Mouse (Mus musculus): ENCODE results near the gene Bloc1s3. TPM values are rescaled to one million over a fixed set of nuclear protein-coding genes. Genes with fewer than 3 reads are reported as not detected.
A peak's percentile ranks its signal among the peaks of the same experiment; 100 is the strongest.

The Bloc1s3 gene
- total and polyA plus RNA-seq, 2 experiments from 2014 or later = 5.1 to 17.3 TPM

- no peaks in the 10 kb centered on the region for H3K9me3 ChIP-seq (ENCODE audit: low read length)
- peaks cover 14% of the 10 kb centered on the region; the same call in 1 of the 2 replicates for H3K27me3 ChIP-seq (ENCODE audit: insufficient read depth, low read length)
- TF ChIP-seq CTCF (IDR thresholded peaks at IDR 0.05; ENCODE audit: low read depth) = no peak
- H3K4me1 ChIP-seq (ENCODE audit: insufficient read depth) = no peaks in the 10 kb centered on the region
- H3K4me2 ChIP-seq (ENCODE audit: low read depth) = no peak overlapping the region
- H3K36me3 ChIP-seq (ENCODE audit: insufficient read depth) = no peaks in the 10 kb centered on the region
- ATAC-seq (no peak), DNase-seq (no peak)
- WGBS = 25% methylated on average over 14 of the region's 14 CpGs
- no peak overlapping the region for H3K4me3 ChIP-seq (ENCODE audit: low read depth, low read length)
- no peak overlapping the region for H3K9ac ChIP-seq
- no peak overlapping the region for H3K27ac ChIP-seq (ENCODE audit: low read depth, low read length)
These were observed 30.4 kb downstream of the Bloc1s3 start for GRCm38 (mm10) chr7:19477624-19478384.

DNA sequence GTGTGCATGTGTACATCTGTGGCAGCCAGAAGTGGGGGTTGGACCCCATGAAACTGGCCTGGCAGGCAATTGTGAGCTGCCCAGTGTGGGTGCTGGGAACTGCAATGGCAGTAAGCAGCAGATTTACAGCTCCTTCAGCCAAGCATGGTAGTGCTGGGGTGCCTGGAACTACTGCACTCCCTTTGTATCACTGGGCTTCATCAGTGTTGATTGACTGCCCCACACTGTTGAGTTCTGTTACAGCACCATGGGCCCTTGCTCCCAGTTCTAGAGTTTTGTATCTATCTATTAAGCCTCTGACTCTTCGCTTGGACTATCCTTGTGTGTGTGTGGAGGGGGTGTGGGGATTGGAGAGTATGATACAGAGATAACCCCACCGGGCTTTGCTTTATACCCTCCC, 31.1 kb downstream of the Bloc1s3 start:
- no peak for ATAC-seq

GRCm38 (mm10) chr7:19473875-19474443, 34.2 kb downstream of the Bloc1s3 start:
- Histone ChIP-seq H3K9me3 (ENCODE audit: low read length) (no peaks in the 10 kb centered on the region), H3K9ac (peak overlapping the region; percentile 69), H3K27ac (ENCODE audit: low read depth, low read length) (peak overlapping the region; percentile 80), H3K4me2 (ENCODE audit: low read depth) (peak overlapping the region; percentile 79), H3K4me3 (ENCODE audit: low read depth, low read length) (peak overlapping the region; percentile 55), H3K36me3 (ENCODE audit: insufficient read depth) (no peaks in the 10 kb centered on the region), H3K27me3 (ENCODE audit: insufficient read depth, low read length) (peaks cover 45% of the 10 kb centered on the region), H3K4me1 (ENCODE audit: insufficient read depth) (no peaks in the 10 kb centered on the region)
- peak; percentile 93 for DNase-seq
- ATAC-seq = peak; percentile 90
- no peak for TF ChIP-seq CTCF (IDR thresholded peaks at IDR 0.05; ENCODE audit: low read depth)
- WGBS = 0% methylated on average over 40 of the region's 89 CpGs

More for the DNA sequence above, 31.1 kb downstream of the Bloc1s3 start:
- Histone ChIP-seq H3K36me3 (ENCODE audit: insufficient read depth) (no peaks in the 10 kb centered on the region), H3K27me3 (ENCODE audit: insufficient read depth, low read length) (peaks cover 21% of the 10 kb centered on the region), H3K4me3 (ENCODE audit: low read depth, low read length) (no peak overlapping the region), H3K9me3 (ENCODE audit: low read length) (no peaks in the 10 kb centered on the region), H3K4me2 (ENCODE audit: low read depth) (no peak overlapping the region), H3K9ac (no peak overlapping the region), H3K27ac (ENCODE audit: low read depth, low read length) (no peak overlapping the region), H3K4me1 (ENCODE audit: insufficient read depth) (no peaks in the 10 kb centered on the region)
- no peak for TF ChIP-seq CTCF (IDR thresholded peaks at IDR 0.05; ENCODE audit: low read depth)
- 81% methylated on average over 2 of the region's 2 CpGs for WGBS
- DNase-seq = no peak

- H3K36me3 ChIP-seq (ENCODE audit: insufficient read depth) = no peaks in the 10 kb centered on the region
- no peaks in the 10 kb centered on the region for H3K9me3 ChIP-seq (ENCODE audit: low read length)
- no peak for DNase-seq
- no peak overlapping the region for H3K27ac ChIP-seq (ENCODE audit: low read depth, low read length)
- WGBS = 40% methylated on average over 4 of the region's 4 CpGs
- H3K27me3 ChIP-seq (ENCODE audit: insufficient read depth, low read length) = peaks cover 44% of the 10 kb centered on the region
- ATAC-seq = no peak
- no peak overlapping the region for H3K9ac ChIP-seq
- no peak overlapping the region for H3K4me3 ChIP-seq (ENCODE audit: low read depth, low read length)
- H3K4me2 ChIP-seq (ENCODE audit: low read depth) = no peak overlapping the region
- H3K4me1 ChIP-seq (ENCODE audit: insufficient read depth) = no peaks in the 10 kb centered on the region
- no peak for TF ChIP-seq CTCF (IDR thresholded peaks at IDR 0.05; ENCODE audit: low read depth)
These were observed 35.8 kb downstream of the Bloc1s3 start for GRCm38 (mm10) chr7:19472403-19472802.

GRCm38 (mm10) chr7:19470308-19470707, 37.9 kb downstream of the Bloc1s3 start:
- WGBS = 8% methylated on average over 14 of the region's 14 CpGs
- ATAC-seq (no peak), DNase-seq (no peak)
- no peak overlapping the region for H3K9ac ChIP-seq
- peaks cover 41% of the 10 kb centered on the region for H3K27me3 ChIP-seq (ENCODE audit: insufficient read depth, low read length)
- H3K36me3 ChIP-seq (ENCODE audit: insufficient read depth) = no peaks in the 10 kb centered on the region
- H3K4me2 ChIP-seq (ENCODE audit: low read depth) = no peak overlapping the region
- no peaks in the 10 kb centered on the region for H3K9me3 ChIP-seq (ENCODE audit: low read length)
- H3K4me1 ChIP-seq (ENCODE audit: insufficient read depth) = no peaks in the 10 kb centered on the region
- no peak for TF ChIP-seq CTCF (IDR thresholded peaks at IDR 0.05; ENCODE audit: low read depth)
- no peak overlapping the region for H3K27ac ChIP-seq (ENCODE audit: low read depth, low read length)
- H3K4me3 ChIP-seq (ENCODE audit: low read depth, low read length) = no peak overlapping the region

DNA sequence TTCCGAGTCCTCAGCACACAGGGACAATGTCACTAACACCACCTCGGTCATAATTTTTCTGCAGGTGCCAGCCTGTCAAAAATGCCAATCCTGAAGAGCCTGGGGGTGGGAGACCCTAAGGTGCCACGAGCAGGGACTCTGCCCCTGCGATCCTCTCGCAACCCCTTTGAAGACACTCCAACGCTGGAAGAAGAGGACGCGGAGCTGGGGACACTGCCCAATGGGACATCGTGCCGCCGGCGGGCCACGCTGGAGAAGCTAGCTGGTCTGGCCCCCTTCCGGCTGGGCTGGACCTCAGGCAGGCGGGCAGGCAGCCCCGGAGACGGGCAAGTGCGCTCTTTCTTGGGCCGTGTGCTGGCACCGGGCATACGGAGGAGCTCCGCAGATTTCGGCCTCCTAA, 38.8 kb downstream of the Bloc1s3 start:
- H3K4me3 ChIP-seq (ENCODE audit: low read depth, low read length) = no peak overlapping the region
- H3K27me3 ChIP-seq (ENCODE audit: insufficient read depth, low read length) = peaks cover 41% of the 10 kb centered on the region
- 19% methylated on average over 23 of the region's 23 CpGs for WGBS

GRCm38 (mm10) chr7:19468279-19468678, 39.9 kb downstream of the Bloc1s3 start:
- no peak for DNase-seq
- no peak for ATAC-seq
- Histone ChIP-seq H3K9ac (no peak overlapping the region), H3K4me3 (ENCODE audit: low read depth, low read length) (no peak overlapping the region), H3K4me2 (ENCODE audit: low read depth) (no peak overlapping the region), H3K4me1 (ENCODE audit: insufficient read depth) (no peaks in the 10 kb centered on the region), H3K27ac (ENCODE audit: low read depth, low read length) (no peak overlapping the region), H3K9me3 (ENCODE audit: low read length) (no peaks in the 10 kb centered on the region), H3K36me3 (ENCODE audit: insufficient read depth) (no peaks in the 10 kb centered on the region), H3K27me3 (ENCODE audit: insufficient read depth, low read length) (peaks cover 41% of the 10 kb centered on the region)
- no peak for TF ChIP-seq CTCF (IDR thresholded peaks at IDR 0.05; ENCODE audit: low read depth)
- 67% methylated on average over 12 of the region's 12 CpGs for WGBS

More for the DNA sequence above, 38.8 kb downstream of the Bloc1s3 start:
- no peak for TF ChIP-seq CTCF (IDR thresholded peaks at IDR 0.05; ENCODE audit: low read depth)
- Histone ChIP-seq H3K9me3 (ENCODE audit: low read length) (no peaks in the 10 kb centered on the region), H3K9ac (no peak overlapping the region), H3K36me3 (ENCODE audit: insufficient read depth) (no peaks in the 10 kb centered on the region), H3K27ac (ENCODE audit: low read depth, low read length) (no peak overlapping the region), H3K4me1 (ENCODE audit: insufficient read depth) (no peaks in the 10 kb centered on the region), H3K4me2 (ENCODE audit: low read depth) (no peak overlapping the region)
- ATAC-seq (no peak), DNase-seq (no peak)

All from forebrain, postnatal 0 days (tissue).